Mouse (Mus musculus) liver (tissue): ENCODE results near the gene Pes1.
"Not testable (repeated sequence)": the region's sequence is repeated elsewhere in the genome, so short reads cannot be mapped to it uniquely, and the experiment has no call there.

Experiments used
- DNase-seq: peaks from one replicate; pipeline ENCODE4 v3.0.0-alpha.2; 2020; ENCODE audit warnings: mixed read lengths

Gene Pes1

GRCm38 (mm10) chr11:4012616-4013015, 48.8 kb downstream of the Pes1 start:
- no peak for DNase-seq

- DNase-seq: not testable (repeated sequence)
Measured at GRCm38 (mm10) chr11:4015796-4016195, 52.0 kb downstream of the Pes1 start.

DNA sequence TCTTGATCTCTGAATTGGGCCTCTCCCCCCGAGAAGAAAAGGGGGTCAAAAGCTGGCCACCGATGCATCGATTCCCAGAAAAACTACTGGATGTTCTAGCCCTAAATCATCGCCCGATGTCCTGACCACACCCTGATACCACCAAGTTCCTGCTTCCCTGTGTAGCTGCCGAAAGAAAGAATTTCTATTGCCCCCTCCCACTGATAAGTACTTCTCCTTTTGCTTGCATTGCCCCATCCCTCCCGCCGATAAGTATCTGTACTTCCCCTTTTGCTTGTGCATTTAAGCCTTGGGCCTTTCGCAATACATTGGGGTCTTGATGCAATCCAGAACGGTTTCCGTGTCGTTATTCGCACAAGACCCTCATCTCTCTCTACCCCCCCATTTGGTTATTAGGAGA, 58.3 kb downstream of the Pes1 start:
- DNase-seq: not testable (repeated sequence)

DNA sequence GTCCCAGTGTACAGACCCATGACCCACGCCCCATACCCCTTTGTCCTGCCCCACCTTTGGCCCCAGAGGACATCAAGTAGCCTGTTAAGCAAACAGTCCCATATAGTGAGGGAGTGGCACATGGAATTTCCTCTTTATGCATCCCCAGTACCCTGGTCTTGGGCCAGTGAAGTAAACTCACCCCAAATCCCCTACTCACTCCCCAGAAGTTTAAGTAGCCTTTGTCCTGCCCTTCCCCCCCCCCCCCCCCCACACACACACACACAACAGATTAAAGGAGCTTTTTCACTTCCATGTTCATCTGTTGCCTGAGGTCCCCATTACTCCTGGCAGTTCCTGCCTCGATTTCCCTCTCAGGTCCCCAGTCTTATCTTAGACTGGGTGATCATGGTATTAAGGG, 59.5 kb downstream of the Pes1 start:
- no peak for DNase-seq

- DNase-seq: no peak
Measured at GRCm38 (mm10) chr11:4027066-4027465, 63.3 kb downstream of the Pes1 start.

DNA sequence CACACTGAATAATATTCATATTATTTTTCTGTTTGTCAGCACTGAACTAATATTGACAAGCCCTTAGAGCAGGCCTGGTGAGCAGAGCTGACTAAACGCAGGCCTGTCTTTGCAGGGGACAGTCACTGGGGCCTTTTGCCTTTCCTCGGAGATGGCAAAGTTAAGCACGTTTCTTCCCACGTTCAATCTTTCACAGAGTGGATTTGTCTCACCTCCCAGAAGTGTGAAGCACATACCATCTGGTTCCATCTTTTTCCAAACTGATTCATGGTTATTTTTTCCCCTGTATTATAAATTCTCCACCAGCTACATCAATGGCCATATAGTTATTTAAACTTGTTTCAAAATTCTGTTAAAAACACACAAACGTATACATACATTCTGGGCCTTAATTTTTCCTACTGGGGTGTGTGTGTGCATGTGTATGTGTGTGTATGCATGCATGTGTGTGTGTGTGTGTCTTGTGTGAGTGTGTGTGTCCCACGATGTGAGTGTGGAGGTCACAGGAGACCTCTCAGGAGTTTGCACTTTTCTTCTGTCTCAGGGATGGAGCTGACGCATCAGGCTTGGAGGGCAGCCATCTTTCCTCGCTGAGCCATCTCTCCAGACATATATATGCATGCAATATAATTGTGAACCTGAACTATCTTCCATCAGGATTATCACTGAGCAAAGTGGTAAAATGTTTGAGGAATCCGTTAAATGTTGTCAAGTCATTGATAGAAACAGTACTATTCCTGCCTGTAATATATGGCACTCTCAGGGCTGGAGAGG, 64.0 kb downstream of the Pes1 start:
- DNase-seq: no peak

DNA sequence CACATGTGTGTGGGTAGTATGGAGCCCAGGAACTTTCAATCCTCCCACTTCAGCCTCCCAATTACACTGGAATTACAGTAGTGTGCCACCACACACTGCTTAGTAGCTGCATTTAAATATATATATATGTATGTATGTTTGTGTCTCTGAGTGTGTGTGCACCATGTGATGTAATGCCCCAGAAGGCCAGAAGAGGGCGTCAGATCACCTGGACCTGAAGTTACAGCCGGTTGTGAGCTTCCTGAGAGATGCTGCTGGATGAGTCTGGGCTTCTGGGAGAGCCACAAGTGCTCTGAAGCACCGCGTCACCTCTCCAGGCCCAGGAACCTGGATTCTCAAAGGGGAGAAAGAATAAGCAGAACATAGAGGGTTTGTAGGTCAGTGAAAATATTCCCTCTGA, 65.6 kb downstream of the Pes1 start:
- DNase-seq: no peak
